Mouse (Mus musculus) kidney, adult 2 months (tissue): Measurements from ENCODE around the gene Crlf2. TPM values are rescaled to one million over a fixed set of nuclear protein-coding genes. Genes with fewer than 3 reads are reported as not detected.

ENCODE experiments used
- DNase-seq: peaks from one replicate; pipeline ENCODE4 v3.0.0; 2021
- H3K27ac ChIP-seq: fragments of 200-500 bp; 2 replicates; pipeline ENCODE4 v1.5.1; 2012; ENCODE audit warnings: low read depth, low read length, control low read depth, inconsistent platforms; ENCODE audit not compliant: insufficient read depth
- H3K27me3 ChIP-seq: fragments of 200-500 bp; replicated peaks from 2 replicates; pipeline ENCODE4 v1.6.1; 2012; ENCODE audit warnings: mild to moderate bottlenecking, moderate library complexity, low read length, inconsistent platforms; ENCODE audit not compliant: control insufficient read depth, insufficient read depth
- H3K36me3 ChIP-seq: fragments of 200-500 bp; 2 replicates; pipeline ENCODE4 v1.6.1; 2012; ENCODE audit warnings: mild to moderate bottlenecking, moderate library complexity, low read length, inconsistent platforms; ENCODE audit not compliant: control insufficient read depth, insufficient read depth
- H3K4me1 ChIP-seq: fragments of 200-500 bp; 2 replicates; pipeline ENCODE4 v1.6.1; 2011; ENCODE audit warnings: low read length; ENCODE audit not compliant: control insufficient read depth, insufficient read depth
- H3K4me3 ChIP-seq: fragments of 200-500 bp; 2 replicates; pipeline ENCODE4 v1.5.1; 2011; ENCODE audit warnings: mild to moderate bottlenecking, low read depth, low read length, control low read depth; ENCODE audit not compliant: insufficient read depth
- CTCF ChIP-seq: fragments of 200-500 bp; conservative IDR thresholded peaks from 2 replicates; pipeline ENCODE4 v1.5.1; 2011; ENCODE audit warnings: low read depth, mild to moderate bottlenecking, control low read depth, low read length, moderate library complexity, mixed read lengths; ENCODE audit not compliant: insufficient read depth, insufficient read length
- POLR2A ChIP-seq: fragments of 200-500 bp; IDR thresholded peaks from one replicate; pipeline ENCODE4 v1.6.1; 2011; ENCODE audit warnings: low read depth, low read length, control low read depth
- WGBS: fragments of 180-500 bp; shearing (Covaris S2); methylation state at CpG from one replicate; pipeline ENCODE4 v1.1.7; 2018; 5-methylcytosine and 5-hydroxymethylcytosine counted together
- polyA plus RNA-seq: library from polyadenylated mRNA; depleted of rRNA; stranded (reverse); fragments of >200 nt; gene quantifications from 2 replicates; pipeline ENCODE4 v1.2.3, GENCODE M21; 2012

Crlf2 gene
- polyA plus RNA-seq, 1 experiment = 8.2 TPM

- no peaks in the 10 kb centered on the region for H3K36me3 ChIP-seq
- no peaks in the 10 kb centered on the region for H3K27me3 ChIP-seq
- H3K27ac ChIP-seq = peak overlapping the region; percentile 85; the same call in 1 of the 2 replicates
- DNase-seq = no peak
- WGBS = under 1% methylated on average over 9 of the region's 9 CpGs
- no peaks in the 10 kb centered on the region for H3K4me1 ChIP-seq
- TF ChIP-seq CTCF = no peak
- no peak for TF ChIP-seq POLR2A
- H3K4me3 ChIP-seq = peak overlapping the region; percentile 84
Observed at GRCm38 (mm10) chr5:109558123-109558403, 730 bp downstream of the Crlf2 start.

DNA sequence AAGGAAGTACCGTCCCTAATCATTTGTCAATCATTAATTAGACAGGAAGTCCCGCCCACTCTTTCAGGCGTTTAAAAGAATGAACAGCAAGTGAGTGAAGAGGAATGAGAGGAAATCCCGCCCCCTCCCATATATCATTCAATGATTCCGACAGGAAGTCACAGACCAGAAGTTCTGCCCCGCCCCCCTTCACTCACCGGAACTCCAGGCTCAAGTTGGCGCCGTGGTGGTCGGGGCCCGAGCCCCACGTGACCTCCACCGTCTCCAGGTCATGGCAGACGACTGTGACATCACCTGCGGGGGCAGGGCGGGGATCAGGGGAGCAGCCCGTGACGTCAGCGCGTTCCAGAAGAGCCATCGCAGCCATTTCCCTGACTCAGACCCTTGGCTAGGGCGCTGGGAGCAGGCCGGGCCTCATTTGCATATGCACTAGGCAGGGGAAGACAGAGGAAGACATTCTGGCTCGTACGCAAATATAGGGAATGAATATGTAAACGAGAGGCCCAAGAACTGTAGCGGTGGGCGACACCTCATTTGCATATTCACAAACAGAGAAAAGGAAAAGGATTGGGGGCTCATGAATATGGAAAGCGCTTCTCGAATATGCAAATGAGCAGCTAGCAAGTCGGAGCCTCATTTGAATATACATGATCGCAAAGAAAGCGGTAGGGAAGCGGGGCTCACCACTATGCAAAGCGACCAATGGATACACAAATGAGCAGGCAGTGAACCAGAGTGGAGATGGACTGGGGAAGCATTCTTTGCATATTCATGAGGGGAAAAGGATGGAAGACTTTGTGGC lies 1.3 kb downstream of the Crlf2 start:
- TF ChIP-seq POLR2A (no peak), CTCF (no peak)
- WGBS = under 1% methylated on average over 34 of the region's 35 CpGs

DNA sequence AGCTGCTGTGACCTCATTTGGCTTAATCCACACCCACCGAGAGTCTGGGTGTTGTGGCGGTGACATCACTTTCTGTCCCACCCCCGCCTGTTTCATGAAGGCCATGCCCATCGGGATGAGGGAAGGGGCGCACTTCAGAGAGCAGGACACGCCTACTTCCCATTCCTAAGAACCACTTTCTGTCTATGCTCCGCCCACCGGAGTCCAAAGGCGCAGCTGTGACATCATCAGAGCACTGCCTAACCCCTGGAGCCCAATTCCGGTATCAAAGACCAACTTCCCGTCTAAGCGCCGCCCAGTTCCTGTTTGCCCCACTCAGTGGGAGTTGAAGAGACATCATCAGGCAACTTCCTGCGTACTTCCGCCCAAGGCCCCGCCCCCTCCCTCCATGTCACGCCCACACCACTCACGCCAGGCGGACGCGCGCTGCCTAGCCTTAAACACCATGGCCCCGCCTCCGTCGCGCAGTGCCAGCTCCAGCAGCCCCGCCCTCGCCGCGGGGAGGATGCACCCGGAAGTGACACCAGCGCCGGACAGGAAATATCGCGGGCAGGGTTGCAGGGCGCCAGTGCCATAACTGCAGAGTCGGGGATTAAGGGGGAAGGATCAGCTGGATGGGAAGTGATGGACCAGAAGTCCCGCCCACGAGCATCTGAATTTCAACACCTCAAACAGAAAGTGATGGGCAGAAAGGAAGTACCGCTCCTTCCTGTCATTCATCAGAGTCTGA lies 2.0 kb downstream of the Crlf2 start:
- TF ChIP-seq POLR2A (no peak), CTCF (no peak)
- peak overlapping the region; percentile 58; the same call in 1 of the 2 replicates for H3K27ac ChIP-seq
- DNase-seq = no peak
- no peaks in the 10 kb centered on the region for H3K36me3 ChIP-seq
- H3K27me3 ChIP-seq = no peaks in the 10 kb centered on the region
- 7% methylated on average over 40 of the region's 40 CpGs for WGBS
- no peaks in the 10 kb centered on the region for H3K4me1 ChIP-seq
- peak overlapping the region; percentile 54 for H3K4me3 ChIP-seq

More for the DNA sequence above, 1.3 kb downstream of the Crlf2 start:
- Histone ChIP-seq H3K27me3 (no peaks in the 10 kb centered on the region), H3K27ac (peak overlapping the region; percentile 85), H3K4me3 (peak overlapping the region; percentile 84), H3K36me3 (no peaks in the 10 kb centered on the region), H3K4me1 (no peaks in the 10 kb centered on the region)
- DNase-seq = peak; percentile 97

- Histone ChIP-seq H3K27ac (no peak overlapping the region), H3K36me3 (no peaks in the 10 kb centered on the region), H3K4me3 (peak overlapping the region; percentile 54; the same call in 1 of the 2 replicates), H3K4me1 (no peaks in the 10 kb centered on the region), H3K27me3 (no peaks in the 10 kb centered on the region)
- 82% methylated on average over 54 of the region's 54 CpGs for WGBS
- no peak for TF ChIP-seq POLR2A
- TF ChIP-seq CTCF = no peak
- DNase-seq = no peak
Observed at GRCm38 (mm10) chr5:109555676-109556571, 2.9 kb downstream of the Crlf2 start.

- Histone ChIP-seq H3K27ac (no peak overlapping the region), H3K4me3 (no peak overlapping the region), H3K4me1 (no peaks in the 10 kb centered on the region), H3K27me3 (no peaks in the 10 kb centered on the region), H3K36me3 (no peaks in the 10 kb centered on the region)
- 86% methylated on average over 25 of the region's 26 CpGs for WGBS
- no peak for TF ChIP-seq POLR2A
- no peak for DNase-seq
Observed at GRCm38 (mm10) chr5:109555236-109555675, 3.5 kb downstream of the Crlf2 start.

- no peak for DNase-seq
- Histone ChIP-seq H3K4me3 (no peak overlapping the region), H3K4me1 (no peaks in the 10 kb centered on the region), H3K36me3 (no peaks in the 10 kb centered on the region), H3K27me3 (no peaks in the 10 kb centered on the region), H3K27ac (no peak overlapping the region)
- 87% methylated on average over 30 of the region's 30 CpGs for WGBS
- TF ChIP-seq CTCF (no peak), POLR2A (no peak)
Observed at GRCm38 (mm10) chr5:109554091-109555050, 4.4 kb downstream of the Crlf2 start.
